Mouse (Mus musculus) thymus, postnatal 14 days (tissue): ENCODE measurements around the gene Gm10964.
A peak's percentile ranks its signal among the peaks of the same experiment; 100 is the strongest.

Experiments
- DNase-seq: peaks from one replicate; pipeline ENCODE4 v3.0.0; 2021

Gm10964 gene

GRCm38 (mm10) chr3:103734696-103735519 lies 4.3 kb upstream of the Gm10964 start:
- DNase-seq: no peak

GRCm38 (mm10) chr3:103735776-103736600 lies 3.2 kb upstream of the Gm10964 start:
- no peak for DNase-seq

GRCm38 (mm10) chr3:103737061-103737754 lies 2.0 kb upstream of the Gm10964 start:
- DNase-seq: no peak

- peak; percentile 92 for DNase-seq
Measured at GRCm38 (mm10) chr3:103737778-103738571, 1.2 kb upstream of the Gm10964 start, which contains the start of gene Olfml3. Gene Olfml3 (minus strand): TSS chr3:103738001.

GRCm38 (mm10) chr3:103740342-103740741 lies 1.2 kb downstream of the Gm10964 start:
- peak; percentile 28 for DNase-seq

- no peak for DNase-seq
Measured at GRCm38 (mm10) chr3:103743208-103743607, 4.0 kb downstream of the Gm10964 start.

GRCm38 (mm10) chr3:103745001-103745770 lies 6.0 kb downstream of the Gm10964 start:
- no peak for DNase-seq

- DNase-seq: no peak
Measured at GRCm38 (mm10) chr3:103746711-103747110, 7.5 kb downstream of the Gm10964 start.

GRCm38 (mm10) chr3:103751558-103751957 lies 12.4 kb downstream of the Gm10964 start:
- no peak for DNase-seq

GRCm38 (mm10) chr3:103755351-103755750 lies 16.2 kb downstream of the Gm10964 start:
- DNase-seq: no peak

GRCm38 (mm10) chr3:103756920-103757319 lies 17.8 kb downstream of the Gm10964 start:
- DNase-seq: no peak

GRCm38 (mm10) chr3:103758456-103758855 lies 19.3 kb downstream of the Gm10964 start:
- DNase-seq: no peak

- no peak for DNase-seq
Measured at GRCm38 (mm10) chr3:103759261-103759970, 20.2 kb downstream of the Gm10964 start.

GRCm38 (mm10) chr3:103766789-103767188 lies 27.6 kb downstream of the Gm10964 start:
- no peak for DNase-seq

GRCm38 (mm10) chr3:103771531-103772130 lies 32.5 kb downstream of the Gm10964 start:
- no peak for DNase-seq

GRCm38 (mm10) chr3:103772846-103773245 lies 33.7 kb downstream of the Gm10964 start:
- DNase-seq: peak; percentile 41

- peak; percentile 50 for DNase-seq
Measured at GRCm38 (mm10) chr3:103773508-103773907, 34.3 kb downstream of the Gm10964 start.

GRCm38 (mm10) chr3:103774009-103774408 lies 34.8 kb downstream of the Gm10964 start:
- peak; percentile 79 for DNase-seq

GRCm38 (mm10) chr3:103777940-103778339 lies 38.8 kb downstream of the Gm10964 start:
- peak; percentile 77 for DNase-seq

- no peak for DNase-seq
Measured at GRCm38 (mm10) chr3:103778660-103779059, 39.5 kb downstream of the Gm10964 start.
